Mouse (Mus musculus) megakaryocyte, adult 5-6 weeks (primary cell): ENCODE results near the gene Sass6. TPM values are rescaled to one million over a fixed set of nuclear protein-coding genes. Genes with fewer than 3 reads are reported as not detected.
A peak's percentile ranks its signal among the peaks of the same experiment; 100 is the strongest.
"Not testable (repeated sequence)": the region's sequence is repeated elsewhere in the genome, so short reads cannot be mapped to it uniquely, and the experiment has no call there.

Experiments used
- ATAC-seq: 2 replicates; pipeline ENCODE4 v1.8.0; 2016; ENCODE audit warnings: mild to moderate bottlenecking, inconsistent platforms; ENCODE audit not compliant: poor library complexity, severe bottlenecking
- total RNA-seq, 2 experiments: library from RNA; stranded (forward) in 1 of 2; stranded (reverse) in 1 of 2; fragments of 153-499, 151-499 nt in 1 of 2; fragments of 221-1000, 200-1000 nt in 1 of 2; gene quantifications; 2 replicates each; pipeline versions ENCODE4 v1.2.3 to v1.2.4; 2015 to 2017

The Sass6 gene
- total RNA-seq (2015): 33.6 and 36.1 TPM in 2 replicates
- 44.9 and 46.2 TPM in 2 replicates for total RNA-seq (2017)

DNA sequence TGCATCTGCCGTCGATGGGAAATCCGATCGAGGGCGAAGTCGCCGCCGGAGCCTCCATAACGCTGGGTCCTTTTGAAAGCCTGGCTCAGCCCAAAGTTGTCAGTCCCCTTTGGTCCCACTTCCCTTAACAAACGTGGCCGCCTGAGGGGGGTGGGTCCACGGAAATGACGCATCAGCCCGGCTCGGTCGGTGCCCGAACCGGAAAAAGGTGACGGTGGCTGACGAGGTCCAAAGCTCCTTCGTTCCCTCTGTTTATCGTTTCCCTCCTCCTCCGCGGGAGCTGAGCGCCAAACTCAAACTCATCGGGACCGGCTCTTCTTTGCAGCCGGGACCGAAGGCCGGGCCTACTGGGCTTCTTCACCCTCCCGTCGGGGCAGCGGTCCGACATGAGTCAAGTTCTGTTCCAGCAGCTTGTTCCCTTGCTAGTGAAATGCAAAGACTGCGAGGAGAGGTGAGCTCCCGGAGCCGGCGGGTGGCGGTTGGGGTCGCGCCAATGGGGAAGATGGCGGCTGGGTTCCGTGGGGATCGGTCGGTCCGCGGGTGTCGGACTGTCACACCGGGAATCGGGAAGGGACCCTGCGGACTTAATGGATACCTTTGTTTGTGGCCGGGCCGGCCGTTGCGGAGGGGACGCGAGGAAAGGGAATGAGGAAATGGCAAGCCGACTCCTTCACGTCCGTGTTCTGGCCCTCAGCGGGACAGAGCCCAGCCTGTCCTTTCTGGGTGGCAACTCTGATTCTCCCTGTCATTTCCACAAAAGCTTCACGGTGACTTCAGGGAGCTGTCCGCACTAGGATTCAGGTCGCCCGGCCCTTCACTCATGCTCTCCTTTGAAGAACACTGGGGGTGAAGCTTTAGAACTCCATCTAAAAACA, at the start of gene Sass6:
Gene Sass6 (plus strand): TSS at position 255 of the 875 bp plus-strand sequence.
- ATAC-seq: peak; percentile 94

DNA sequence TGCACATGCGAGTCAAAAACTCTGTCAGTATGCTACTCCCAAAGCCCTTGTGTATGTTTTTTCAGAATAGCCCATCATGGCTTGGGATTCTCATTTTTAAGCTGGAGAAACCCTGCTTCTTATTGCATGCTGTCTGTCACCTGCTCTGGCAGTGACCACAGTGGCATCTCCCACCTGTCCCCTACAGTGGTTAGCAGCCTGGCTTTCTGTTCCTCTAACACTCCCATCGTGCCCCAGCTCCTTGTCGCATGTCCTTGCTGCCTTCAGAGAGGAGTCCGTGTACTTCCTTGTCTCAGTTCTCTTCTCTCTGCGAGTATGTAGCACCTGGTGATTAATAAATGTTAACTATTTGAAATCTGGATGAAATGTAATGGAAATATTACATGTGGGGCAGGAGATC, 47.4 kb upstream of the Sass6 start:
- ATAC-seq: peak; percentile 51; the same call in 1 of the 2 replicates

DNA sequence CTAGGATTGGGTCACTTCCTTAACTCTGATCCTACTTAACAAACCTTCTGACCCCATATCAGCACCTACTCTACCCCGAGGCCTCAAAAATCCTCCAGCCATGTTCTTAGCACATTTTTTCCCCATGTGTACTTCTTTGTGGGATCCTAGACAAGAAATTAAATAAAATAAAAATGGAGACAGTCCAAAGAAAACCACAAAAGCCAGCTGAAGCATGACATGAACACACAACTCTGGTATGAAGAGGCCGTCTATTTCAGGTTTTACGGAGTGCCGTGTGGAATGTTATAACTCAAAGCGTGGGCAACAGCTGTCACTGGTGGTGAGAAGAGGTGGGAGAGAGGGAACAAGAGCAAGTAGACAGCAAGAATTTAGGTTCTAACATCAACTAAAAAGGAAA, 43.4 kb upstream of the Sass6 start:
- no peak for ATAC-seq

DNA sequence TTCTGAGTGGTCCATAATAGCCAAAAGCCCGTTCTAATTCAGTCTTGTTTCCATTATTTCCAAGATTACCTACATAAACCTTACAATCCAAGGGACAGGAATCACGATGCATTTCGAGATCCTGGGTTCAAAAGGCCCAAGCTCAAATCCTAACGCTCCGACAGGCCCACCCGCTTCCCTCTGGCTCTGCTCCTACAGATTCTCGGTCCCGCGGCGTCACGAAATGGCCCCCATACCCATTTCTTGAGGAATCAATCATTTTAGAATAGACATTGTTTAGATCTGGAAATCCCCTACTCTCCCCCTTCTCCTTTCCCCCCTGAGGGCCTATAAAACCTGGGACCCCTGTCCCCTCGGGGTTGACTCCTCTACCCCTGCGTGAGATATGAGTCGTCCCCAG, 33.5 kb upstream of the Sass6 start:
- ATAC-seq: not testable (repeated sequence)

DNA sequence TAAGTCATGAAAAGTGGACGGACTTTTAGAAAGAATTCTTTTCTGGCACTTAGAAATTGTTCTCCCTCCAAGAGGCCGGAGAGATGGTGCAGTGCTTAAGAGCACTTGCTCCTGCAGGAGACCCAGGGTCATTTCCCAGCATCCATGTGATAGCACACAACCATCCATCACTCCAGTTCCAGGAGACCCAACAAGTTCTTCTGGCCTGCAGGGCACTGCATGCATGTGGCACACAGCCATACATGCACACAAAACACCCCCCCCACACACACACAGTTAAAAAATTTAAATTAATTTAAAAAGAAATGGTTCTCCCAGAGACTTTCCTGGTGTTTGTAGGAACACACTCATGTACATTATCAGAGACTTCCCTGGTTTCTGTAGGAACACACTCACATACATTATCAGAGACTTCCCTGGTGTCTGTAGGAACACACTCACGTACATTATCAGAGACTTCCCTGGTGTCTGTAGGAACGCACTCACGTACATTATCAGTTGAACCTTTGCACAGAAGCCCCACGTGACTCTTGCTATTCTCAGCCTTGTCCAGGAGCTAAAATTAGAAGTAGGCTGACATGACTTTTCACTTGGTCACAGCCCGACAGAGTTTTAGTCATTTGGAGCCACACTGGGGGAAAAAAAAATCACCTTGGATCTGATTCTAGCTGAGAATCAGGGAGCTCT, 32.2 kb upstream of the Sass6 start, which contains the start of gene Lrrc39:
Gene Lrrc39 (plus strand): TSS at position 566 of the 687 bp plus-strand sequence.
- peak; percentile 54 for ATAC-seq

DNA sequence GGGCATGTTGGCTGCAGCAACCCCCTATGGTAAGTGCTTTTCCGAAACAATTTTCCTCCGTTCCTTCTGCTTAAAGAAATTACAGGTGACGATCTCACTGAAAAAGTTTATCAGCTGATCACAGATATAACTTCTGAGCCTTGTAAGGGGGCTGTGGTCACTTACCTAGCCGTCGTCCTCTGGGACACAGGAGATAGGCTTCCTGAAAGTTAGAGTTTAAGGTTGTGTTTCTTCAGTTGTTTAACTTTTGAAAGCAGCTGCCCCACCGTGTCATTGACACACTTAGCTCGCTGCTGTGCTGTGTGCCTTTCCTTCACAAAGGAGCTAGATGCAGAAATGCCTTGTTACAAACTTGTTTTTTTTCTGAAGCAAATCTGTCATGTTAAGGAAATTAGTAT, 31.7 kb upstream of the Sass6 start:
- 0 out of 2 replicates have a peak, but pooled peaks have one; percentile 15 for ATAC-seq

DNA sequence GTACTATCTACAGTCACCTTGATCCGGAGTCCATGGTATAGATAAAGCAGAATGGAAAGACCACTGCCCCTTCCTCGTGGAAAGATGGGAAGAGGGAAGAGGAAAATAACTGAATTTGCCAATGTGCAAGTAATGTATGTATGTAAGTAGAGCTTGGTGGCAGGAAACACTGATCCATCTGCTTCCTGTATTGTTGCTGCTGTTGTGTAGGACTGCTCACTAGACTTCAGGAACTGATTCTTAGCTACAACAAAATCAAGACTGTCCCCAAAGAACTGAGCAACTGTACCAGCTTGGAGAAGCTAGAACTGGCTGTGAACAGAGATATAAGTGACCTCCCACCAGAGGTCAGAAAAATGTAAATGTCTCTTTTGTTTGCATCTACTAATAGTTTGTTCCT, 24.2 kb upstream of the Sass6 start:
- ATAC-seq: 0 out of 2 replicates have a peak, but pooled peaks have one; percentile 30

DNA sequence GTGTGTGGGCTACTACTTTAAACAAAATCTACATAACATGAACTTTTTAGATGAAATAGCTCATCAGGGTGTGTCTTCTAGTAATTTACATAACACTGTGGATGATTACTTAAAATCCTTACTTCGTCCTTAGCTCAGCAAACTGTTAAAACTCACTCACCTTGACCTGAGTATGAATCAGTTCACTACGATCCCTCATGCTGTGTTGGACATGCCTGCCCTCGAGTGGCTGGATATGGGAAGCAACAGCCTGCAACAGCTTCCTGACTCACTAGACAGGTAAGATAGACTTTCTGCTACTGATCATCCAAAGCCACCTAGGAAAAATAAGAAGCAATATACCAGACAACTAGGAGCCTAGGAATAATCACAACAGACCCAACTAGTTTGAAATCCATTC, 17.5 kb upstream of the Sass6 start:
- no peak for ATAC-seq

DNA sequence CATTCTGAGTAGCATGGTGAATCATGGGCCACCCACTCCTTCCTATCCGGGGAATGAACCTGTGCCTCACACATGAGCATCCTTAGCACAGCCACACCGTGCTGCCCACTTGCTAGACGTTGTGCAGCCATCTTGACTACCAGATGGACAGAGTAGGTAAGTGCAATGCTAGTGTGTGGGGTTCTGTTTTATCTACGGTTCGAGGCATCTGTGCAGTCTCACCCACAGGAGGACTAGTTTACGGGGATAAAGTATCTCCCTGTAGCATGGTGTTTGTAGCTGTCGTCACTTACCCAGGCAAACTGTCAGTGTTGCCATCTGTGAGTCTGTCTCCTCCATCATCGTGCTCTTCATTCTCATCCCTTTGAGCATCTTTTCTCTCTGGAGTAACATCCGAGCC, 12.6 kb upstream of the Sass6 start:
- no peak for ATAC-seq

DNA sequence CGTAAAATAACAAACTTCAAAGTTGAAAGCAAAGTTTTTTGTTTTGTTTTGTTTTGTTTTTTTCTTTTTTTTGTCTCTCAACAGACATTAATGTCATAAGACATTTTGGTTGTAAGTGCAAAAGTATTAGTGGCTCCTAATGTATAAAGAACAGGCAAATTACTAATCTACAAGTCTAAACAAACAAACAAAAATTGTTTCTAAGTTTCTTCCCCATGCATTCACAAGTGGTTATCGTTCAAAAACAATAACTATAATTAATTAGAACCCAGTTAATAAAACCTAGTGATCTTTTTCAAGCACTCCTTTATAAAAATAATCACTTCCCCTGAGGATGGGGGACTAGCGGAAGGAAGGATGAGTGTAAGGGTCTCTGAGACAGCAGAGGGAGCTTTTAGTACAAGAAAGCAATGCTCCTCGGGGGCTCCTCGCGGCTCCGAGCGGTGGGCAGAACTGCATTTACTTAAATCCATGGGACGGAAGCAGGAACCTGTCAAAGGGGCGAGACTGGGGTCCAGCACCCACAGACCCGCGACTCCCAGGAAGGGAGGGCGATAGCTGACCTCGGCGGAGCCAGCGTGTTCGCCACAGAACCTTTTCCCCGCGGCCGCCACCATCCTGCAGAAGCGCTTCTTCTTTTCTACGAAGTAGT, 580 bp upstream of the Sass6 start:
- peak; percentile 56 for ATAC-seq

DNA sequence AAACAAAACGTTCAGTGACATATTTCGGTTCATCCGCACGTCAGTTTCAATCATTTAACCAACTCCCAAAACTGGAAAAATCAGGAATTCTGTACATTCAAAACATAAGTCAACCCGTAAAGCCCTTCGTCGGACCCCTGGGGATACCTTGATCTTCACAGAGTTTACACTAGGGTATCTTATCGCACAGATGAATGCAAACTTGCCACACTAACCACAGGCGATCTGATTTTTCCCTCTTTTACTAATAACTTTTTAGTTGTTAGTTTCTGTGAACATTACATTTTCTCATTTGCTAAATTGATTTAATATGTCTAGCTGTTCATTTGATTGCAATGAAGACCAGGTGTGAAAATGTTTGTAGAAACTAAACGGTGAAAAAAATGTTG, 815 bp downstream of the Sass6 start:
- no peak for ATAC-seq

DNA sequence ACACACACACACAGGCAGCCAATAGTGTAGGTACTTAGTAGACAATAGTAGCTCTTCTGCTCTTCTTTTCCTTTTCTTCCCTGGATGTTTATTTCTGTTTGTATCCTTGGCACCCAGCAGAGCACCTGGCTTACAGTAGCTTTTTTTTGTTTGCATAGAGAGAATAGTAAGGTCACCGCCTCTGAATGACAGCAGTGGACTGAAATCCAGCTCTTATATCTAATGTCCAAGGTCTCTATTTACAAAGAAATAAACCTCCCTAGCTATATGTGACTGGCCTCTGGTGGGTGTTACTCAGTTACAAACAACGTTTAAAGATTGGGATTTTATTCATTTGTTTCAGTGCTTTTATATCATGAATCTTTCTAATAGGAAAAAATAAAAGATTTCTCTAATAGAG, 4.9 kb downstream of the Sass6 start:
- no peak for ATAC-seq

DNA sequence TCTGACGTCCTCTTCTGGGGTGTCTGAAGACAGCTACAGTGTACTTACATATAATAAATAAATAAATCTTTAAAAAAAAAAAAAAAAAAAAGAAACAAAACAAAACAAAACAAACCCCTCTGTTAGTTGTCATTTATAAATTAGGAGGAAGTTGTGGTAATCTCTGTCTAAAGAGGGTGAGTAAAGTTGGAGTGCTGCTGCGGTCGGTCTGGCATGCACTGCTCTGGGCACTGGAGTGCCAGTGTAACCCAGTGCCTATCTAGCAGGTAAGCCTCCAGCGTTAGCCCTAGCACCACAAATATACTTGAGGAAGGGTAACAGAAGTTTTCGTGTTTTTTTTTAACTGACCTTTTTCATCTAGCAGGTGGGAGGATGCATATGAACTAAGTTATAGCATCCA, 6.2 kb downstream of the Sass6 start:
- ATAC-seq: peak; percentile 75

DNA sequence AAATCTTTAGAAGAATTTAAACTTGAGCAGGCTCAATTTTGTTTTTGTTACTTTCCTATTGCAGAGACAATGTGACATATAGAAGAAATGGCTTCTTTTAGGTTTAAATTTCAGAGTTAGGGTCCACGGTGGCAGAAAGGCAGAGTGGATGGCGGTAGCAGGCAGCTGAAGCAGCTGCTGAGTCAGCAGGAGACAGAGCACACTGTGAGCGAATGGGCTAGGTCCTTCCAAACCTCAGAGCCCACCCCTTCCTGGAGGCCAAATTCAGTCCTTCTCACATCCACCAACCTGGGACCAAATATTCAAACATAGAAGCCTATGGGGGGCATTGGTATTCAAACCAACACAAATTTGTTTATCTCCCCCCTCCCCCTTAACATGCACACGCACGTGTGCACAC, 7.0 kb downstream of the Sass6 start:
- ATAC-seq: no peak

DNA sequence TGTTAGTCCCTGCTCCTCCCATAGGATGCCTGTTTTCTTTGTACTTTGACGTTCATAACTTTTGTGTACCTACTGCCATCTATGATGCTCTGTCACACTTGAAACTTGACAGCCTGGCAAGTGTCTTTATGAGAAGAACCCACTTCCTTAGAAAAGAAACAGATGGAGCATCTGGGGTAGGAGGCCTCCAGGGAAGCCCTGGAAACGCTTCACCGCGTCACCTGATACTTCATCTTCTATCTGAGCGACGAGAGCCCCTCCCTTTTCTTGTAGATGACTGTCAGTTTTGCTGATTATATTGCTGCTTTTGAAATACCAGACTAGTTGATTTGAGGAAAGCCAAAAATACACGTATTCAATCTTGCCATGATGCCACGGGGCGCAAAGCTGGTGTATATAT, 9.8 kb downstream of the Sass6 start:
- ATAC-seq: no peak

DNA sequence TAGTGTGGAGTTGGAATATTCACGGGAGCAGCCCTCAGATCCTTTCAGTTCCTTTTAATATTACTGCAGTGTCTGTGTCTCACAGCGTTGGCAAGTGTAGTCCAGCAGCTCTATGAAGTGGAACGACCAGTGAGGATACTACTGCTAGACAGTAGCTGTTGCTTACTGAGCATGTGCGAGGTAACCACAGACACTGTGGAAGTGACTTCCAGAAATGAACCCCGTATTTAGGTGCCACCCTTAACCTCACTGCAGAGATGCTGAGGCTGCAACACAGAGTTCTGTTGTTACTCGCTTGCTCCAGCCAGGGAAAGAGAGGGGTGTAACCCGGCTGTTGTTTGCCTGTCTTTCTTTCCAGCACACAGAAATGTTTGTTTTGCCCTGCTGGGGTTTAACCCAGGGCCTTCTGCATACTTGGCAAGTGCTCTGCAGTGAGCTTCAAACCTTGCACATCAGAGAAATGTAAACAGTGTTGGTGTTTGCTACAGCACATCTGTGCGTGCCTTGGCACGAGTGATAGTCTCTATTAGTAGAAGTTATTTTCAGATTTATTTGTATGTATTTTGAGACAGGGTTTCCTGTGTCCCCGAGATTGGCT, 19.6 kb downstream of the Sass6 start, which contains the start of gene Trmt13:
Gene Trmt13 (minus strand): TSS at position 293 of the 598 bp plus-strand sequence.
- ATAC-seq: no peak

DNA sequence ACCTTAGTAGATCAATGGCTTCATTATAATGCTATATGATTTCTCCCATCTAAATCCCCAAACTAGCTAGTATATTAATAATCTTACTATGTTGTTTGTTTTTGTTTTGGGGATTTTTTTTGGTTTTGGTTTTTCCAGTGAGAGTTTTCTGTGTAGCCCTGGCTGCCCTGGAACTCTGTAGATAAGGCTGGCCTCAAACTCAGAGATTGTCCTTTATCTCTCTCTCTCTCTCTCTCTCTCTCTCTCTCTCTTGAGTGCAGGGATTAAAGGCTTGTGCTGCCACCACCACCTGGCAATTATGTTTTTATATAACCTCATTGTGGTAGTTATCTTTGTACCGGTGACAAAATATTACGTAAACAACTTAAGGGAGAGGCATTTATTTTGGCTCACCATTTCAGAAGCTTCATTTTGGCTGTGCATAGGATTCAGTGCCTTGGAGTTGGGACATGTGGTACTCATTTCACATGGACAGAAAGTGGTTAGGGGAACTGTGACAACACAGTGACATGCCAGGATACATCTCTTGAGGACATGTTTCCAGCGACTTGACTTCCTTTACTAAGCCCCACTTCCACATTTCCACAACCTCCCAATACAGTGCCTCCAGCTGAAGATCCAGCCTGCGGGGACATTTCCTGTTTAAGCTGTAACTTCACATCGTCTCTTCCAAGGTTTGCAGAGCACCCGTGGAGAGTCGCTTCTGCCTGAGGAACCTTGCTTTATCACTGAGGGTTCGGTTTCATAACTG, 20.7 kb downstream of the Sass6 start:
- peak; percentile 73 for ATAC-seq

DNA sequence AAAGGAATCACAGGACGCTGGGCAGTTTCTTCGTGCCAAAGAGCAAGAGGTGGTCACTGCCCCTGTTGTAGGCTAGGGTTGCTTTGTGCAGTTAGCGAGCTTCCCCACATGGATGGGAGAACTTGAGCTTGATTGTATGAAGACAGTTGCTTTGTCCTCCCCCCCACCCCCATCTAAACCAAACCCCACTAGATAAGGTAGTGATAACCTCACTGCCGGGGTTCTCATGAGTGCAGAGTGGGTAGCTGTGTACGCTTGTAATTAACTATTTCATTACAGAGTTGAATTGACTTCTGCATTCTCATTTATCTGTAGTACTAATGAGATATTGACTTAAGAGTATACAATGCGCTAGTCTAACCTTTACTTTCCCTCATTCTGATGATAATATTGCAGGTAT, 24.1 kb downstream of the Sass6 start:
- ATAC-seq: no peak

DNA sequence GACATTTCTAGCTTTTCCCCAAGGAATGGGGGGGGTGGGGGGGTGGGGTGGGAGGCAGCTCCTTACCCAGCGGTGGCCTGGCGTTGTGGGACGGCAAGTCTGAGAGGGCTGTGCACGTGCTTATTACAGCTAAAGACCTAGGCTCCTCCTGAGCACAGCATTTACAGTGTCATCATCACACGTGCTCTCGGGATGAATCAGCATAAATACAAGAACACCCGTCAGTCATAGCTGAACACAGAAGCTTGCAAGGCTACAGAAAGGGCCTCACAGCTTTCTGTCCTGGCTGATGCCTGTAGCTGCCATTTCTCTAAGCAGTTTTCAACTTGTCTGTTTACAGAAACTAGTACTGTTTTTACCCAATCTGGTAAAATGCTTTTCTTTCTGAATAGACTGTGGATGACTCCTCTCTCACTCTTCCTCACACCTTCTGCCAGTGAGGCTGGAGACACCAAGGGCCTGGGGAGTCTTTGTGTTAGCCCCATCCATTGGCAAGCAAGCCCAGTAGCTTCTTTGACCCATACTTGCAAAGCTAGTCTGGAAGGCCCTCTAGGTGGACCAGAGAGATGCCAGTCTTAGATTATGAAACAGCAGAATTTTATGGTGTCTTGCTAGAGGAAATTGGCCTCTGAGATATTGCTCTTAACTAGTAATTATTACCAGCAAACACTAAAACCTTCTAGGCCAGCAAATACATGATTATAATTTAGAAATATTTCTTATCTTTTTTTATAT, 26.0 kb downstream of the Sass6 start:
- peak; percentile 62 for ATAC-seq

DNA sequence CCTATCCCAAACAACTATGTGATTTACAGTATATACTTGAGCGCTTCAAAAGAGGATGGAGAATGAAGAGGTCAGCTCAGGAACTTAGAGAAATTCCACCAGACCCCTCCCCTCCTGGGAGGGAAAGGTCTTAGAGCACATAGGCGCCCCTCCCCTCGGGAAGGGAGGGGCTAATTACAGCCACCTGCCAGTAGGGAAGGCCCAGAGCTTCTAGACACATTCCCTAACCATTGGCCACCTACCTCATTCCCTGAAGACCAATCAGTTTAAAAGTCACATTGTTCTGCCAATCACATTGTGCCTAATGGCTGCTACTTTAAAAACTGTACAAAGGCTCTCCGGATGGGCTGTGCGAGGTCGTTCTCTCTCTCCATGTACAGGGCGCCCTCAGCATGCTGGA, 27.9 kb downstream of the Sass6 start:
- no peak for ATAC-seq
